Comparison of ENCODE assay signal across 9 mouse cellular contexts in genomic region chr5:111139622-111140021, GRCm38 (mm10).
DNase-seq lines count a peak whose midpoint lies in the region; ATAC-seq lines count a peak whose summit lies in the region.
"Had no signal": no experiment of that assay in that cellular context is flagged by ENCODE, and none has a peak within 500 bp of the region (broad histone marks: within the 10 kb centered on the region; RNA-seq: fewer than 3 reads in every experiment).

No protein-coding gene starts in this region.

- H3K9me3 ChIP-seq in forebrain, embryonic 10.5 days, result no peaks in the 10 kb centered on the region
- no peaks in the 10 kb centered on the region for H3K9me3 ChIP-seq in forebrain, embryonic 16.5 days (ENCODE audit: control insufficient read depth, low read length)
- H3K9me3 ChIP-seq in heart, embryonic 11.5 days (replicated peaks; ENCODE audit: control insufficient read depth, low read length), result no peaks in the 10 kb centered on the region

- H3K4me1 ChIP-seq in forebrain, embryonic 10.5 days, result peaks cover 61% of the 10 kb centered on the region
- peaks cover 54% of the 10 kb centered on the region for H3K4me1 ChIP-seq in forebrain, embryonic 16.5 days (replicated peaks; ENCODE audit: control insufficient read depth, insufficient read depth, low read length)
- H3K4me1 ChIP-seq in heart, embryonic 11.5 days (ENCODE audit: control insufficient read depth, insufficient read depth, low read length), result peaks cover 41% of the 10 kb centered on the region

- no peaks in the 10 kb centered on the region for H3K36me3 ChIP-seq in forebrain, embryonic 10.5 days (replicated peaks)
- H3K36me3 ChIP-seq in forebrain, embryonic 16.5 days (ENCODE audit: control insufficient read depth, insufficient read depth), result no peaks in the 10 kb centered on the region
- H3K36me3 ChIP-seq in heart, embryonic 11.5 days (ENCODE audit: control insufficient read depth, insufficient read depth, low read length), result no peaks in the 10 kb centered on the region

- peak overlapping the region; percentile 35 for H3K27ac ChIP-seq in forebrain, embryonic 10.5 days
- no peak overlapping the region for H3K27ac ChIP-seq in forebrain, embryonic 16.5 days (ENCODE audit: low read length)
- H3K27ac ChIP-seq in heart, embryonic 11.5 days (ENCODE audit: low read depth, low read length), result peak overlapping the region; percentile 74

- 73% methylated on average over 14 of the region's 14 CpGs for WGBS in forebrain, embryonic 10.5 days
- 62% methylated on average over 14 of the region's 14 CpGs for WGBS in forebrain, embryonic 16.5 days
- WGBS in heart, embryonic 11.5 days (ENCODE audit: insufficient replicate concordance), result 47% methylated on average over 14 of the region's 14 CpGs

- no peaks in the 10 kb centered on the region for H3K27me3 ChIP-seq in forebrain, embryonic 10.5 days (ENCODE audit: poor library complexity, severe bottlenecking)
- H3K27me3 ChIP-seq in forebrain, embryonic 16.5 days (replicated peaks; ENCODE audit: control insufficient read depth, insufficient read depth, low read length), result no peaks in the 10 kb centered on the region
- no peaks in the 10 kb centered on the region for H3K27me3 ChIP-seq in heart, embryonic 11.5 days (ENCODE audit: control insufficient read depth, insufficient read depth, low read length)

- no peak overlapping the region for H3K4me3 ChIP-seq in forebrain, embryonic 10.5 days
- no peak overlapping the region for H3K4me3 ChIP-seq in forebrain, embryonic 16.5 days (replicated peaks; ENCODE audit: low read length)
- no peak overlapping the region for H3K4me3 ChIP-seq in heart, embryonic 11.5 days (ENCODE audit: low read depth, low read length)

- no peak overlapping the region for H3K4me2 ChIP-seq in forebrain, embryonic 16.5 days (ENCODE audit: low read length)
- 0 out of 2 replicates have a peak overlapping the region, but pooled peaks have one; percentile 2 for H3K4me2 ChIP-seq in heart, embryonic 11.5 days

- DNase-seq in forebrain, embryonic 10.5 days (ENCODE audit: extremely low spot score, low spot score), result no peak
- peak; percentile 58 for DNase-seq in kidney, adult 9 months
- peak; percentile 64 for DNase-seq in lung, postnatal 10 days
- DNase-seq in cerebellum, adult 9-10 months, result no peak
- no peak for DNase-seq in embryo, embryonic 10.5 days (ENCODE audit: low spot score)
- no peak for DNase-seq in urinary bladder, postnatal 10 days (ENCODE audit: low spot score)
- DNase-seq: adrenal gland, postnatal 25 days had no signal

- ATAC-seq in forebrain, embryonic 16.5 days, result no peak
- peak; percentile 1; the same call in 1 of the 2 replicates for ATAC-seq in heart, embryonic 11.5 days (replicated peaks; ENCODE audit: insufficient number of reproducible peaks, low FRiP score, low TSS enrichment)

- H3K9ac ChIP-seq in forebrain, embryonic 16.5 days (replicated peaks; ENCODE audit: low read depth, low read length), result no peak overlapping the region
- H3K9ac ChIP-seq in heart, embryonic 11.5 days (ENCODE audit: low read depth, low read length), result no peak overlapping the region

Comparison
In these comparisons a context has a peak if more than half of its experiments do, and no peak if none do; other contexts are left out.
1. DNase-seq: peak in kidney, adult 9 months (single experiment) and lung, postnatal 10 days (single experiment); none in forebrain, embryonic 10.5 days (single experiment), cerebellum, adult 9-10 months (single experiment), embryo, embryonic 10.5 days (single experiment) and urinary bladder, postnatal 10 days (single experiment).